Mouse (Mus musculus) liver, postnatal 0 days (tissue): Measurements from ENCODE around the gene Phlda1. TPM values are rescaled to one million over a fixed set of nuclear protein-coding genes. Genes with fewer than 3 reads are reported as not detected.
A peak's percentile ranks its signal among the peaks of the same experiment; 100 is the strongest.

Experiments
- ATAC-seq: fragments of 200-750 bp; cut with Nextera tagmentation; 2 replicates; pipeline ENCODE4 v1.8.0; 2017; ENCODE audit warnings: mild to moderate bottlenecking, moderate library complexity
- DNase-seq: peaks from one replicate; pipeline ENCODE4 v3.0.0-alpha.2; 2016
- H3K27ac ChIP-seq: fragments of 300-500 bp; sonication (generic); 2 replicates; pipeline ENCODE4 v1.5.1; 2014; ENCODE audit warnings: antibody characterized with exemption, moderate library complexity, mild to moderate bottlenecking, low read depth
- H3K27me3 ChIP-seq: fragments of 300-500 bp; sonication (generic); 2 replicates; pipeline ENCODE4 v1.6.1; 2014; ENCODE audit warnings: low read length, control low read depth, mixed read lengths; ENCODE audit not compliant: insufficient read depth
- H3K36me3 ChIP-seq: fragments of 300-500 bp; sonication (generic); replicated peaks from 2 replicates; pipeline ENCODE4 v1.6.1; 2014; ENCODE audit warnings: mild to moderate bottlenecking, control low read depth, low read length, moderate library complexity, mixed read lengths; ENCODE audit not compliant: insufficient read depth
- H3K4me1 ChIP-seq: fragments of 300-500 bp; sonication (generic); 2 replicates; pipeline ENCODE4 v1.6.1; 2014; ENCODE audit warnings: antibody characterized with exemption, mild to moderate bottlenecking, control low read depth; ENCODE audit not compliant: insufficient read depth
- H3K4me2 ChIP-seq: fragments of 300-500 bp; sonication (generic); 2 replicates; pipeline ENCODE4 v1.6.1; 2014; ENCODE audit warnings: low read depth, mild to moderate bottlenecking, low read length, moderate library complexity, mixed read lengths
- H3K4me3 ChIP-seq: fragments of 300-500 bp; sonication (generic); 2 replicates; pipeline ENCODE4 v1.5.1; 2014; ENCODE audit warnings: low read depth, low read length
- H3K9ac ChIP-seq: fragments of 300-500 bp; sonication (generic); replicated peaks from 2 replicates; pipeline ENCODE4 v1.6.1; 2014; ENCODE audit warnings: mild to moderate bottlenecking, moderate library complexity
- H3K9me3 ChIP-seq: fragments of 300-500 bp; sonication (generic); 2 replicates; pipeline ENCODE4 v1.6.1; 2016; ENCODE audit warnings: mild to moderate bottlenecking, control low read depth, low read length, mixed read lengths
- CTCF ChIP-seq: sonication (generic); IDR thresholded peaks from 2 replicates; pipeline ENCODE4 v1.5.1; 2016; ENCODE audit warnings: antibody characterized with exemption, low read depth
- EP300 ChIP-seq: IDR thresholded peaks from 2 replicates; pipeline ENCODE4 v1.6.1; 2016; ENCODE audit warnings: antibody characterized with exemption, low read depth, mild to moderate bottlenecking
- WGBS: fragments of 180-500 bp; shearing (Covaris S2); extraction: QIAGEN DNeasy Blood & Tissue Kit; methylation state at CpG from one replicate; pipeline ENCODE4 v1.1.7; 2014; ENCODE audit not compliant: insufficient replicate concordance; 5-methylcytosine and 5-hydroxymethylcytosine counted together
- polyA plus RNA-seq: library from polyadenylated mRNA; unstranded; fragments of >200 nt; fragmentation: Nextera tagmentation; extraction: Ambion mirVana; gene quantifications from 2 replicates; pipeline ENCODE4 v1.2.1, GENCODE M21; 2015

Phlda1 gene
- polyA plus RNA-seq, 1 experiment from 2014 or later = 29.6 TPM

DNA sequence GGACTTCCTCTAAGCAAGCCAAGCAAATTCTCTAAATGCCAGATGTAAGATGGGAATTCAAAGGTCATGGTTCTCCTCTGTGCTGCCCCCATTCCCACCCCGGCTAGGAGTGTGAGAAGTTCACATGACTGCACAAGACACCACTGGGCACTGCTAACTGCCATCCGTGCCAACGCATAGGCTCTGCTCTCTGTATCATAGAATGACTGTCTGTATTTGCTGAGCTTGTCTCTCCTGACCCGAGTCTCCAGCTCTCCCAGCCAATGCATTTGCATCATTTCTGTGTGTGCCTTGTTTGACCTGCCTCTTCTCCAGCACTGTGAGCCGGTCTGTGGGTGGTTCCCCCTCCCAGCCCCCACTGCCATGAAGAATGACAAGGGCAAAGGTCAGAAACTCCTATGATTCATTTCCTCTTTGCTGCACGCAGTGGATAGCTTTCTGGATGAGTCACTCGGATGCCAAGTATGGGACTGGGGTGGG is 37.7 kb downstream of the Phlda1 start:
- ATAC-seq = peak; percentile 88
- no peak overlapping the region for H3K4me3 ChIP-seq
- peak overlapping the region; percentile 66 for H3K27ac ChIP-seq
- H3K27me3 ChIP-seq = no peaks in the 10 kb centered on the region
- 24% methylated on average over 7 of the region's 7 CpGs for WGBS
- H3K4me1 ChIP-seq = peaks cover 31% of the 10 kb centered on the region
- TF ChIP-seq EP300 = peak; percentile 42; the same call in 1 of the 2 replicates
- TF ChIP-seq CTCF = no peak
- H3K9me3 ChIP-seq = no peaks in the 10 kb centered on the region
- no peak overlapping the region for H3K9ac ChIP-seq
- peak; percentile 67 for DNase-seq
- no peaks in the 10 kb centered on the region for H3K36me3 ChIP-seq
- peak overlapping the region; percentile 26; the same call in 1 of the 2 replicates for H3K4me2 ChIP-seq

DNA sequence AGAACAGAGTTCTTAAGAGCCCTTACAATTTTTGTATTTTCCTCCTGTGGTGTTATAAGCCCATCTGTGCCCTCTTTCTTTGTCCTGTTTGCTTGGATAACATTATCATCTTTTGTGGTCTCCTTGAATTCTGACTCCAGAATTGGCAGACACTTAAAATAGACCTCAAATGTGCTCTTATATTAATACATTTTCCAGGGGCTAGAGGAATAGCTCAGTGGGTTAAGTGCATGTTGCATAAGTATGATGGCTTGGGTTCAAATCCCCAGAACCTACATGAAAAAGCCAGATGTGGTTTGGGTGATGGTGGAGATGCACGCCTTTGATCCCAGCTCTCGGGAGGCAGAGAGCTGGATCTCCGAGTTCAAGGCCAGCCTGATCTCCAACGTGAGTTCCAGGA is 38.2 kb downstream of the Phlda1 start:
- Histone ChIP-seq H3K4me1 (peaks cover 28% of the 10 kb centered on the region), H3K4me3 (no peak overlapping the region), H3K27me3 (no peaks in the 10 kb centered on the region), H3K4me2 (no peak overlapping the region), H3K9ac (no peak overlapping the region), H3K27ac (no peak overlapping the region; the same call in 1 of the 2 replicates), H3K36me3 (no peaks in the 10 kb centered on the region), H3K9me3 (no peaks in the 10 kb centered on the region)
- no peak for TF ChIP-seq CTCF
- TF ChIP-seq EP300 = no peak
- WGBS = 59% methylated on average over 4 of the region's 4 CpGs
- ATAC-seq = no peak
- no peak for DNase-seq

GRCm38 (mm10) chr10:111545648-111546047 is 39.6 kb downstream of the Phlda1 start:
- Histone ChIP-seq H3K9ac (no peak overlapping the region), H3K9me3 (no peaks in the 10 kb centered on the region), H3K27ac (no peak overlapping the region), H3K4me1 (peaks cover 25% of the 10 kb centered on the region), H3K4me2 (no peak overlapping the region), H3K36me3 (no peaks in the 10 kb centered on the region), H3K4me3 (no peak overlapping the region), H3K27me3 (no peaks in the 10 kb centered on the region)
- DNase-seq = no peak
- ATAC-seq = no peak
- TF ChIP-seq CTCF = no peak
- no peak for TF ChIP-seq EP300
- 53% methylated on average over 4 of the region's 4 CpGs for WGBS

DNA sequence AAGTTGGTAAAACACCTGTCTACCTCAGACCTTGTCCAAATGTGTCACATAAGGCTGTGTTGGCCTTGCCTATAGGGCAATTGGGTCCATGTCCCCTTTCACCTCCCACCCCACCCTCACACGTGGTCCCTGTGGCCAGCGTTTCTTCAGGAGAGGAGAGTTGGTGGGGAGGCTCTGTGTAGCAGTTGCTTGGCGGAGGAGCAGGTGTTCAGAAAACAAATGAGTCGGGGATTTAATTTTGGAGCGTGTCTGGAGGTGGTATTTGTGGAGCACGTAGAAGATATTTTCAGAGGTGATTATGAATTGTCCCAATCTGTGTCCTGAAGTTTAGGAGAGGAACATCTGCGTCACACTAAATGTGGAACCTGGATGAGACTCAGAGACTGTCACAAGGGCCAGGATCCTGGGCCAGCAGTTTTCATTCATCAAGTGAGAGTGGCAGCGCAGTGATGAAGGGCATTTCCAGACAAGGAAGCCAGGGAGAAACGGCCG is 41.8 kb downstream of the Phlda1 start:
- Histone ChIP-seq H3K9me3 (0 out of 2 replicates have a peak, but pooled peaks cover 2% of the 10 kb centered on the region), H3K27me3 (no peaks in the 10 kb centered on the region), H3K36me3 (no peaks in the 10 kb centered on the region), H3K4me2 (no peak overlapping the region), H3K27ac (no peak overlapping the region), H3K4me1 (peaks cover 23% of the 10 kb centered on the region), H3K4me3 (no peak overlapping the region), H3K9ac (no peak overlapping the region)
- TF ChIP-seq EP300 (no peak), CTCF (no peak)
- 71% methylated on average over 10 of the region's 10 CpGs for whole genome bisulfite sequencing
- DNase-seq (no peak), ATAC-seq (no peak)

- H3K4me3 ChIP-seq = no peak overlapping the region
- WGBS = 58% methylated on average over 6 of the region's 6 CpGs
- peaks cover 8% of the 10 kb centered on the region for H3K4me1 ChIP-seq
- no peak overlapping the region for H3K27ac ChIP-seq
- ATAC-seq (no peak), DNase-seq (no peak)
- H3K4me2 ChIP-seq = no peak overlapping the region
- H3K27me3 ChIP-seq = no peaks in the 10 kb centered on the region
- 0 out of 2 replicates have a peak, but pooled peaks cover 2% of the 10 kb centered on the region for H3K9me3 ChIP-seq
- H3K36me3 ChIP-seq = no peaks in the 10 kb centered on the region
- TF ChIP-seq CTCF (no peak), EP300 (no peak)
- H3K9ac ChIP-seq = no peak overlapping the region
Observed at GRCm38 (mm10) chr10:111550075-111550695, 44.1 kb downstream of the Phlda1 start.

DNA sequence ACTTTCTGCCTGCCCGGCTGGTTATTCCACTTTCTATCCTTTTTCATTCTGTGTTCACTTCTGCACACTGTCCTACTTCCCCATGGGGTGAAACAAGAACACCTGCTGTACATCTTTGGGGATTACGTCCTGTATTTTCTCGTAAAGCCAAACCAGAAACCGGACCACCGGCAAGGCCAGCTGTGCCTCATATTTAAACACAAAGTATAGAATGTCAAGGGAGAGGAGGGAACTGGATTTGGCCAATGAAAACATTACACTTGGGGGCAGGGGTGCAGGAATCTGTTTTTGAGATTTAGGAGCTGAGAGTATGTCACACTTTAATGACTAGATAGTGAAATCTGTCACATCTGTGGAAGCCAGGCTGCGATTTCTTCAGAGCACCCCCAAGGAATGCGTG is 47.6 kb downstream of the Phlda1 start:
- ATAC-seq = no peak
- Histone ChIP-seq H3K36me3 (no peaks in the 10 kb centered on the region), H3K27ac (no peak overlapping the region), H3K4me2 (no peak overlapping the region), H3K4me3 (no peak overlapping the region), H3K9me3 (0 out of 2 replicates have a peak, but pooled peaks cover 2% of the 10 kb centered on the region), H3K4me1 (peaks cover 8% of the 10 kb centered on the region), H3K27me3 (no peaks in the 10 kb centered on the region), H3K9ac (no peak overlapping the region)
- TF ChIP-seq EP300 (no peak), CTCF (no peak)
- WGBS = 76% methylated on average over 7 of the region's 7 CpGs
- DNase-seq = no peak
